Mouse (Mus musculus): ENCODE results near the gene Tbc1d9.

Tbc1d9 gene

GRCm38 (mm10) chr8:83165235-83165930 lies at the start of gene Tbc1d9:
Gene Tbc1d9 (plus strand): TSS chr8:83165352.
- no peak for DNase-seq (ENCODE audit: low spot score)

- DNase-seq (ENCODE audit: low spot score): no peak
Observed at GRCm38 (mm10) chr8:83135086-83135485, 30.1 kb upstream of the Tbc1d9 start.

GRCm38 (mm10) chr8:83140068-83140467 lies 25.1 kb upstream of the Tbc1d9 start:
- no peak for DNase-seq (ENCODE audit: low spot score)

- no peak for DNase-seq (ENCODE audit: low spot score)
Observed at GRCm38 (mm10) chr8:83140701-83141111, 24.4 kb upstream of the Tbc1d9 start.

- DNase-seq (ENCODE audit: low spot score): no peak
Observed at GRCm38 (mm10) chr8:83141358-83141757, 23.8 kb upstream of the Tbc1d9 start.

GRCm38 (mm10) chr8:83144601-83145000 lies 20.6 kb upstream of the Tbc1d9 start:
- DNase-seq (ENCODE audit: low spot score): no peak

- DNase-seq (ENCODE audit: low spot score): no peak
Observed at GRCm38 (mm10) chr8:83145421-83145820, 19.7 kb upstream of the Tbc1d9 start.

GRCm38 (mm10) chr8:83149124-83149523 lies 16.0 kb upstream of the Tbc1d9 start:
- DNase-seq (ENCODE audit: low spot score): no peak

GRCm38 (mm10) chr8:83152055-83152454 lies 13.1 kb upstream of the Tbc1d9 start:
- no peak for DNase-seq (ENCODE audit: low spot score)

GRCm38 (mm10) chr8:83152470-83152869 lies 12.7 kb upstream of the Tbc1d9 start:
- DNase-seq (ENCODE audit: low spot score): no peak

GRCm38 (mm10) chr8:83155110-83155509 lies 10.0 kb upstream of the Tbc1d9 start:
- DNase-seq (ENCODE audit: low spot score): no peak

- DNase-seq (ENCODE audit: low spot score): no peak
Observed at GRCm38 (mm10) chr8:83158971-83159370, 6.2 kb upstream of the Tbc1d9 start.

GRCm38 (mm10) chr8:83159615-83160014 lies 5.5 kb upstream of the Tbc1d9 start:
- DNase-seq (ENCODE audit: low spot score): no peak

- DNase-seq (ENCODE audit: low spot score): no peak
Observed at GRCm38 (mm10) chr8:83160613-83161012, 4.5 kb upstream of the Tbc1d9 start.

GRCm38 (mm10) chr8:83165931-83166867 lies 1.0 kb downstream of the Tbc1d9 start, which contains the start of gene Gm10645:
Gene Gm10645 (minus strand): TSS chr8:83166170.
- no peak for DNase-seq (ENCODE audit: low spot score)

- no peak for DNase-seq (ENCODE audit: low spot score)
Observed at GRCm38 (mm10) chr8:83167932-83168331, 2.8 kb downstream of the Tbc1d9 start.

GRCm38 (mm10) chr8:83169127-83169526 lies 4.0 kb downstream of the Tbc1d9 start:
- DNase-seq (ENCODE audit: low spot score): no peak

GRCm38 (mm10) chr8:83169709-83170108 lies 4.6 kb downstream of the Tbc1d9 start:
- DNase-seq (ENCODE audit: low spot score): no peak

GRCm38 (mm10) chr8:83170894-83171293 lies 5.7 kb downstream of the Tbc1d9 start:
- DNase-seq (ENCODE audit: low spot score): no peak

- DNase-seq (ENCODE audit: low spot score): no peak
Observed at GRCm38 (mm10) chr8:83175680-83176079, 10.5 kb downstream of the Tbc1d9 start.

- no peak for DNase-seq (ENCODE audit: low spot score)
Observed at GRCm38 (mm10) chr8:83176785-83177184, 11.6 kb downstream of the Tbc1d9 start.

GRCm38 (mm10) chr8:83177317-83178195 lies 12.4 kb downstream of the Tbc1d9 start:
- no peak for DNase-seq (ENCODE audit: low spot score)

Measured in layer of hippocampus, adult 9-10 months (tissue).